Mouse (Mus musculus) limb, embryonic 15.5 days (tissue): ENCODE measurements around the gene Enpp1. TPM values are rescaled to one million over a fixed set of nuclear protein-coding genes. Genes with fewer than 3 reads are reported as not detected.
A peak's percentile ranks its signal among the peaks of the same experiment; 100 is the strongest.

Experiments used
- ATAC-seq: fragments of 200-750 bp; cut with Nextera tagmentation; 2 replicates; pipeline ENCODE4 v1.8.0; 2017; ENCODE audit warnings: low read depth, moderate TSS enrichment; ENCODE audit not compliant: insufficient number of reproducible peaks, low FRiP score, low TSS enrichment
- H3K27ac ChIP-seq: fragments of 300-500 bp; sonication (generic); 2 replicates; pipeline ENCODE4 v1.5.1; 2015; ENCODE audit warnings: moderate library complexity, mild to moderate bottlenecking, inconsistent platforms
- H3K27me3 ChIP-seq: fragments of 300-500 bp; sonication (generic); 2 replicates; pipeline ENCODE4 v1.6.1; 2015; ENCODE audit warnings: inconsistent platforms
- H3K36me3 ChIP-seq: fragments of 300-500 bp; sonication (generic); 2 replicates; pipeline ENCODE4 v1.6.1; 2015; ENCODE audit warnings: inconsistent platforms
- H3K4me1 ChIP-seq: fragments of 300-500 bp; sonication (generic); 2 replicates; pipeline ENCODE4 v1.6.1; 2015; ENCODE audit warnings: inconsistent platforms
- H3K4me2 ChIP-seq: fragments of 300-500 bp; sonication (generic); 2 replicates; pipeline ENCODE4 v1.6.1; 2015; ENCODE audit warnings: mild to moderate bottlenecking, inconsistent platforms
- H3K4me3 ChIP-seq: fragments of 300-500 bp; sonication (generic); 2 replicates; pipeline ENCODE4 v1.5.1; 2015; ENCODE audit warnings: mild to moderate bottlenecking, inconsistent platforms
- H3K9ac ChIP-seq: fragments of 300-500 bp; sonication (generic); 2 replicates; pipeline ENCODE4 v1.6.1; 2015; ENCODE audit warnings: inconsistent platforms
- H3K9me3 ChIP-seq: fragments of 300-500 bp; sonication (generic); 2 replicates; pipeline ENCODE4 v1.6.1; 2016; ENCODE audit warnings: inconsistent platforms
- WGBS: fragments of 180-500 bp; shearing (Covaris S2); methylation state at CpG from one replicate; pipeline ENCODE4 v1.1.7; 2015; 5-methylcytosine and 5-hydroxymethylcytosine counted together
- polyA plus RNA-seq: library from polyadenylated mRNA; unstranded; fragments of >200 nt; fragmentation: Nextera tagmentation; extraction: Ambion mirVana; gene quantifications from 2 replicates; pipeline ENCODE4 v1.2.1, GENCODE M21; 2015

The Enpp1 gene
- polyA plus RNA-seq, 1 experiment from 2014 or later: 9.4 TPM

GRCm38 (mm10) chr10:24591741-24592140 is 120.2 kb downstream of the Enpp1 start:
- ATAC-seq: no peak
- H3K4me2 ChIP-seq: no peak overlapping the region
- no peaks in the 10 kb centered on the region for H3K27me3 ChIP-seq
- H3K9me3 ChIP-seq: no peaks in the 10 kb centered on the region
- H3K27ac ChIP-seq: peak overlapping the region; percentile 43; the same call in 1 of the 2 replicates
- H3K9ac ChIP-seq: no peak overlapping the region
- 47% methylated on average over 5 of the region's 5 CpGs for WGBS
- no peaks in the 10 kb centered on the region for H3K36me3 ChIP-seq
- H3K4me1 ChIP-seq: peaks cover 37% of the 10 kb centered on the region
- H3K4me3 ChIP-seq: no peak overlapping the region

- Histone ChIP-seq H3K27ac (no peak overlapping the region), H3K4me3 (no peak overlapping the region), H3K36me3 (no peaks in the 10 kb centered on the region), H3K27me3 (no peaks in the 10 kb centered on the region), H3K9me3 (no peaks in the 10 kb centered on the region), H3K9ac (no peak overlapping the region), H3K4me2 (no peak overlapping the region), H3K4me1 (peaks cover 31% of the 10 kb centered on the region)
- WGBS: 21% methylated on average over 4 of the region's 4 CpGs
- ATAC-seq: no peak
These were observed 120.8 kb downstream of the Enpp1 start for GRCm38 (mm10) chr10:24591136-24591535.

DNA sequence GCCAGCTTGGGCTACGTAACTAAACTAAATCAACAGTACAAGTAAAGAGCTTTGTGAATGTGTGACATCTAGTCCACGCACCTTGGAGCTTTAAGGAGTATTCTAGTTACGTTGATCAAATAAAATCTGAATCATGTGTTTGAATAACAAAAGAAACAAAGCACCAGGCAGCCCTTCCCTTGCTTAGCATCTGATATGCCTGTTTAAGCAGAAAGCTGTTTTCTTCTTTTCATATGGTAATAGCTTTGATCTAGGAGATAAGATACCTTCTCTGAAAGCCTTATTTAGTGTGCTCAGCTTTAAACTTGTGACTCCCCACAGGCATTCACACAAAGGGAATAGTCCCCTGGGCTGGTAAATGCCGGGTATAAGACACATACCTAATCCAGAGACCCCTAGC is 121.4 kb downstream of the Enpp1 start:
- ATAC-seq: no peak
- H3K4me1 ChIP-seq: peaks cover 26% of the 10 kb centered on the region
- H3K9me3 ChIP-seq: no peaks in the 10 kb centered on the region
- H3K27ac ChIP-seq: no peak overlapping the region
- H3K4me3 ChIP-seq: no peak overlapping the region
- H3K36me3 ChIP-seq: no peaks in the 10 kb centered on the region
- H3K9ac ChIP-seq: no peak overlapping the region
- WGBS: 81% methylated on average over 4 of the region's 4 CpGs
- H3K27me3 ChIP-seq: no peaks in the 10 kb centered on the region
- H3K4me2 ChIP-seq: no peak overlapping the region

GRCm38 (mm10) chr10:24589238-24589637 is 122.7 kb downstream of the Enpp1 start:
- ATAC-seq: no peak
- Histone ChIP-seq H3K36me3 (no peaks in the 10 kb centered on the region), H3K9me3 (no peaks in the 10 kb centered on the region), H3K4me3 (no peak overlapping the region), H3K4me1 (peaks cover 22% of the 10 kb centered on the region), H3K27ac (peak overlapping the region; percentile 43; the same call in 1 of the 2 replicates), H3K4me2 (no peak overlapping the region), H3K9ac (no peak overlapping the region), H3K27me3 (no peaks in the 10 kb centered on the region)
- 69% methylated on average over 9 of the region's 9 CpGs for WGBS

DNA sequence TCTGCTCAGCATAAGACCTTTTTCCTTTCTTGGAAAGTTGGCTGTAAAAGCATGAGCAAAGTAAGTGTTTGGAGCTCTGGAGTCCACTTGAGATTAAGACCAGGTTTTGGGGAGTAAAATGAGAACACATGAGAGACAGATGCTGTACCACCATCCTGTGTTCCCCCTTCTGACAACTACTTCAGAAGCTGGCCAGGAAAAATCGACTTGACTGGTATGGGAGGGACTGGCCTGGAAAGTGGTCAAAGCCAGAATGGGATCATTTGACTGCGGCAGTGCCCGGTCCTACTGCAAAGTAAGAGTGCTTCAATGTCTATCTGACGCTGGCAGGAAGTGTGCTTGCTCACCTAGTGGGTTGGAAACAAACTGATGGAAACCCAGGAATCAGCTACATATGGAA is 123.1 kb downstream of the Enpp1 start:
- H3K9ac ChIP-seq: no peak overlapping the region
- peak overlapping the region; percentile 43; the same call in 1 of the 2 replicates for H3K27ac ChIP-seq
- 0 out of 2 replicates have a peak, but pooled peaks have one; percentile 37 for ATAC-seq
- H3K4me2 ChIP-seq: no peak overlapping the region
- H3K27me3 ChIP-seq: no peaks in the 10 kb centered on the region
- H3K9me3 ChIP-seq: no peaks in the 10 kb centered on the region
- 51% methylated on average over 4 of the region's 4 CpGs for WGBS
- no peak overlapping the region for H3K4me3 ChIP-seq
- no peaks in the 10 kb centered on the region for H3K36me3 ChIP-seq
- peaks cover 19% of the 10 kb centered on the region for H3K4me1 ChIP-seq

Other genes starting within 250 kb of the Enpp1 start
- gene Ccn2, start 116.7 kb downstream of the Enpp1 start, polyA plus RNA-seq: 19.1 and 20.8 TPM in 2 replicates
- 7.0 and 7.9 TPM in 2 replicates for gene Enpp3, start 130.7 kb upstream of the Enpp1 start, polyA plus RNA-seq
- gene Med23, start 157.8 kb upstream of the Enpp1 start, polyA plus RNA-seq: 18.1 and 21.1 TPM in 2 replicates
- gene Arg1, start 215.3 kb upstream of the Enpp1 start, polyA plus RNA-seq: 17.5 and 18.0 TPM in 2 replicates